Mouse (Mus musculus): ENCODE measurements at regions not wholly inside any gene's neighbourhood (a gene's known extent, or its start where the extent isn't known, plus 50 kb on each side); places are given as distances from the start of the nearest gene placed in this dataset.
A peak's percentile ranks its signal among the peaks of the same experiment; 100 is the strongest.

DNA sequence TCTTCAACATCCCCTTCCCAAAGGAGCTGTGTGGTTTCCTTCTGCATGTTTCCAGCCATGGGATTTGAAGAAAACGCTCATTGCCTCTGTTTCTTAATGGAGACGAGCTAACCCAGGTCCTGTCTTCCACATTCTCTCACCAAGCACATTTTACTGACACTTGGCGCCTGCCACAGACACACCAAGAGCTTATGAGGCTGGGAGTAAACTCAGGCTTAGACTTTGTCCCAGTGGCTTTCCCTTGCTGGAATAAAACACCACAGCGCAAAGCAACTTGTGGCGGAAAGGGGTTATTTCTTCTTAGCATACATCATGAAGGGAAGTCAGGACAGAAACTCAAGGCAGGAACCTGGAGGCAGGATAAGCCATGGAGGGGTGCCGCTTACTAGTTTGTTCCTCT lies 184.5 kb upstream of the Hes1 start:
- peak; percentile 22 for DNase-seq

- no peak for DNase-seq
These were observed 182.7 kb upstream of the Hes1 start for GRCm38 (mm10) chr16:29881497-29881896.

GRCm38 (mm10) chr16:29882226-29882972 lies 181.8 kb upstream of the Hes1 start:
- DNase-seq, result no peak

GRCm38 (mm10) chr16:29883252-29883992 lies 180.8 kb upstream of the Hes1 start:
- no peak for DNase-seq

- no peak for DNase-seq
These were observed 179.3 kb upstream of the Hes1 start for GRCm38 (mm10) chr16:29884899-29885298.

GRCm38 (mm10) chr16:29886755-29887154 lies 177.4 kb upstream of the Hes1 start:
- DNase-seq, result no peak

GRCm38 (mm10) chr16:29889346-29889745 lies 174.8 kb upstream of the Hes1 start:
- no peak for DNase-seq

DNA sequence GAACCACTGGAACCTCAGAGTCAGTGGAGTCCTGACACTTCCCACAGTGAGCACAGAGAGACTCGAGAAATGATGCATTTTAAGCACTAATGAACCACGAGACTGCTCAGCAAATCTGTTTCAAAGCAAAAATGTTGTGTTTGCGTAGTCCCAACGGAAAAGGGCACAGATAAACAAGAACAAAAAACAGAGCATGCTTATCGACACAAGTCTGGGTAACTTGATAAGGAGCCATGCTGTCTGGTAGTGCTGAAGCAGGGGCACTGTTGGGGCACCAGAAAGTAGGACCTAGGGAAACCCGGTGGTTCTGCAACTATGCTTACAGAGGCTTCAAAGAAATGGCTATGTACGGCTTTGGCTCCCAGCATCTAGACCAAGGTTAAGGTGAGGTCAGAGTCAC lies 172.7 kb upstream of the Hes1 start:
- DNase-seq, result no peak

DNA sequence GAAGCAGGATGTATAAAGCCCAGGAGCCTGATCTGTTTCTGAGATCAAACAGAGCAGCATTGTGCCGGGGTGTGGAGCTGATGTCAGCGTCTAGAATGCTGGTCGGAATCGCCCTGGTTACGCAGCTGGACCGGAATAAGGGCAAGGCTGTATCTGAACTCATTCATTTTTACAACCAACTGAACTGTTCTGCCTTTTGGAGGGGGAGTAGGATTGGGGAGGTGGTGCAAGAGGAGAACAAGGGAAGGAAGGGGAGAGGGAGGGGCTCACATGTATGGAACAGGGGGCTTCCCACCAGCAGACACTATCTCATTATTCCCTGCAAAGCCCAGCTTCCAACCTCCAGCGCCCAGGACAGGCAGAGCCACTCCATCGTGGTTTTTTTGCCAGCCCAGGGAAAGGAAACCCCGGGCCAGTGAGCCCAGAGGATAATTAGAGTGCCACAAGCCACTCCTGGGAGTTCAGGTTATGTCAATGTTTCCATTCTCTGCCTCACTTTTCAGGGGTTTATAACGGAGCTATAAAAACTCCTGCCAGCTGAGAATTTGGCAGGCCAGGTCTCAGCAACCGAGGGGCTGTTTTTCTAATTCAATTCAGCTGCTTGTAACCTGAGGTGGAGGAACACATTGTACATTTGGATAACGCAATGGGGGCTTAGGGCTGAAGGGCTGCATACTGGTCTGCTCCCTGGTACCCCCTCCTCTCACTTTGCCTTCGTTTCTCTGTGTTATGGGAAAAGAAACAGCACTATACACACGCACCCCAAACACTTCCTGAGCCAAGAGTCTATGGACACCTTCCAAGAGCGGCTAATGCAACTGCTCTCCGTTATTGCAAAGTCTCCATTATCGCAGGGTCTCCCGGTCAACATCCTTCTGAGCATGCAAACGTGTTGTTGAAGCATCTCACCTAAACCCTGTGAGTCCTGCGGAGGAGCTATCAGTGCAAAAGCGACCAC lies 170.0 kb upstream of the Hes1 start:
- DNase-seq, result no peak

GRCm38 (mm10) chr16:29896393-29896792 lies 167.8 kb upstream of the Hes1 start:
- DNase-seq, result no peak

DNA sequence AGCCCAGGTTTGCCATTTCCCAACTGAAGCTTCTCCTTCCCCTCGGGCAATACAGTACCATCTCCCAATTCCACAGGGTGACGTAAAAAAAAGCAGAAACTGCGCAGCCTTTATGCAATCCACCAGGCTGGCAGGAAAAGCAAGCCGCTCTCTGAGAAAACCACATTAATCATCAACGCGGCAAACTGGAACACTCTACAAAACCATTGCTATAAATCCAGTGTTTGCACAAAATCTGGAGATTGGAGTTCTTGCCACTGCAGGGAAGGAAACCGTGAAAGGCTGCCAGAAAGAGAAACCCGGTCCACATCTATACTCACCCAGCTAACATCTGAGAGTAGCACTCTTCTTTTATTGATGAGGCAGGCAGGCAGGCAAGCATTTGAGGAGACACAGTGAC lies 160.7 kb upstream of the Hes1 start:
- DNase-seq, result no peak

GRCm38 (mm10) chr16:29904183-29904775 lies 159.9 kb upstream of the Hes1 start:
- DNase-seq, result no peak

DNA sequence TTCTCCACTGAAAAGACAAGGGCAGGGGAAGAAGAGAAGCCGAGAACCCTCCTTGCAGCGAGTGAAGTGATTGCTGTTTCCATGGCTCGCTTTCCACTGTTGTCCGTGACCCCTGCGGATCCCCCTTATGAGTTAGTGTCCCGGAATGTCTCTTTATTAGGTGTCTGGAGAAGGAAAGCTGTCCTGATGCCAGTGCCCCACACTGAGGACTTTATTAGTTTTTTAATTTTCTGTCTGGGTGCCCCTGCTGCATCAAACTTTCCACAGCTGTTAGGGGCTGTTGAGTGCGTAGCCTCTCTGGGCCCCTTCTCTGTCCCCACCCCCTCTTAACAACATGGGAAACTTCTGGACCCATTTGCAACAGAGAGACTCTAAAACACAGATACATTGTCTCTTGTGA lies 156.9 kb upstream of the Hes1 start:
- no peak for DNase-seq

- no peak for DNase-seq
These were observed 156.2 kb upstream of the Hes1 start for GRCm38 (mm10) chr16:29908031-29908430.

DNA sequence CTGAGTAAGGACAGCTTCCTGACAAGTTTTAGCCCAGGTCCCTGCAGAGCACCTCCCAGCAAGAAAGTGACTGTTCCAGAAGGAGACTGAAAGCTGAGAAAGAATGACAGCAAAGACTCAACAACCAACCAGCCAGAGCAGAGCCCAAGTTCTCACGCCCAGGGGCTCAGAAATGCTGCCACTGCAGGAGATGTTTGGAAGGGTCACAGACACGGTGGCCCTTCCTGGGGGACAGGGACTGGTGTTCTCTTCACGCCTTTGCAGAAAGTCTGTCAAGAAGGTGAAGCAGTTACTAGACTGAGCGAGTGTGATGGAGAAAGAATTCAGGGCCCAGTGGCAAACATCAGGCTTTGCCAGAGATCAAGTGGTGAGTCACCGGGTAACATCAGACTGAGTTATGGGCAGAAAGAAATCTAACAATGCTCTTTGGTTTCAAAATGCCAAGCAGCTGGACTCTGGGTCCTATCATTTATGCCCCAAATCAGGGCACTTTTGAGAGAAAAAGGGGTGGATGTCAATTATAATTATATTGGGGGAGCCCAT lies 154.2 kb upstream of the Hes1 start:
- DNase-seq, result no peak

DNA sequence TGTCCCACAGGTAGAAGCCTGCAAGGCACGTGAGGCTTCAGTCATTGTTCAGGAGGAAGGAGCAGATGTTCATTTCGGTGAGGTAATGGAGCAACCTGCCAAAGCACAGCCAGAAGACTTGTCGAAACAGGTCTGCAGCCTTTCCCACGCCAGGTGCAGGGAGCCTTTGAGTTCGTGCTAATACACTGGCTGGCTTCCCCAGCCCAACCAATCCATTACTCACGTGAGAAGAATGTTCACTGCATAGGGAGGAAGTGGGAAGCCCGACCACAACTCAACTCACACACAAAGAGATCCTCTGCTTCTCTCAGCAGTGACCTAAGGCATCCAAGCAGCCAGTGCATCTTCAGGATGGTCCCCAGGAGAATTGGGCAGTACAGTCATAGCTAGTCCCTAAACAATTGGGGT lies 153.0 kb upstream of the Hes1 start:
- DNase-seq, result no peak

DNA sequence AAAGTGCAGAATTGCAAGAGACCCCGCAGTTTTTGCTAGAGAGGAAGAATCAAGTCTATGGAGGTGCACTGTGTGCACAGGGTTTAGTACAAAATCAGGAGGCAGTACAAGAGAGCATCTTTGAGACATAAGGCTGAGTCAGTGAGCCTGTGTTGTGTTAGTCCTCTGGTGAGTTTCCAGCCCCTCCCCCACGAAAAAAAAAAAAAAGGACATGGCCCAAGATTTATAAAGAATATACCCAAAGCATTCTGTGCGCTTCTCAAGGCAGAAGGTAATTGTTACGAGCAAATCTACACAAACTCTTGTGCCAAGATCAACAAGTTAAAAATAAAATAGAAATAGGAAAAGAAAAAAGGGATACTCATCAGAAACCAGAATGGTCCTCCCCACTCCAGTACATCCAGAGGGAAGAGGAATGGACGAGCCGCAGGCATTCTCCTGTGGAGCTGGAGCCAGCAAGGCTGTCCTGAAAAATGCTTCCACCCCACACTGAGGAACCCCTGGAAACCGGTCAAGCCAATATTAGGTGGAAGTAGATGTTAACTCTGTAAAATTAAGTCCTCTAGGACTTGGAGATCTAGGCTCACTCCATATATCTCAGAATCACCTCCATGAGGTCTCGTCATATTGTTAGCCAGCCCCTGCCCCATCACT lies 150.7 kb upstream of the Hes1 start:
- no peak for DNase-seq

DNA sequence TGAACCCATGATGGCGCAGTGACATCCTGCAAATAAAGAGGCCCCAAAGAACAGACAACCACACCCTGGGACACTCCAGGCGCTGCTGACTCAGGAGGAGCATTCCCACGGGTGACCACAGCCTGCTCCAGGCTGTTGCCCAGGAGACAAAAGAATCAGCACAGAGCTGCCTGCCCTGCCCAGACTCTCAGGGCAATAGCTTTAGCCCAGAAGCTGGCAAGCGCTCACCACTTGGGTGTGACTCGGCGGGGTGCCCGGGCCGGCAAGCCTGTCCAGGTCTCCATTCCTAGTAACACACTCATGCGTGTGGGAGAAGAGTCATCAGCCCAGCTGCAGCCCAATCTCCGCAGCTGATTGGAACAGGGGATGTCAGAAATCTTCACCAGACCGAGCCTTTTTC lies 148.8 kb upstream of the Hes1 start:
- peak; percentile 37 for DNase-seq

DNA sequence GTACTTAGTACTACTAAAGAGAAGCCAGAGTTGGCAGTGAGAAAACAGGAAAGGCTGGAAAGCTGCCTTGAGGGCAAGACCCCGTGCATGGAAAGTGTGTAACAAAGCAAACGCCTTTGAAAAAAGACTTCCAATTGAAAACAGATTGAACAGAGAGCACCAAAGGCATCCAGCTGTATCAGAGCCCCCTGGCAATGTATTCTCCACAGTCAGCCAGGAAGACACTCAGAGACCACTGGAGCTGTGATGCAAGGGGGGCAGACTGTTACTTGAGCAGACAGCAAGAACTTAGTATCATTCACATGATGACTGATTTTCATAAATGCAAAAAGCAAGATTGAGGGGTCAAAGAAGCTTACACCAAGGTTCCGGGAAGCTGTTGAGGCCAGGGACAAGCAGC lies 146.2 kb upstream of the Hes1 start:
- DNase-seq, result no peak

DNA sequence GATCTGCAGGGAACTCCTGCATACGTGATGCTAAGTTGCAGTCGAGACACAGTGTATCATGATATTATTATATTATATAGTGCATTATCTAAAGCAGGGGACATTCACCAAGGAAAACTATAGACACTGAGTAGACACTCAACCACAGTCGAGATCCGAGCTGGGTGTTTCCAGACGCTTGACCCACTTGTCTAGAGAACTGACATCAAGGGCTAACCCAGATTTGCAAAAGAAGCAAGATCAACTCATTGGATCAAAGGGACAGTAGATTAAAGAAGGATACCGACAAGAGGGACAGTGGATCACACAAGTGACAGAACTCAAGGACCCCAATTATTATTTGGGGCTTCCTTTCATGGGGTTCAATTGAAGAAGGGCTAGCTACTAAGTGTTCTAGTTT lies 145.8 kb upstream of the Hes1 start:
- no peak for DNase-seq

GRCm38 (mm10) chr16:29920940-29921339 lies 143.2 kb upstream of the Hes1 start:
- DNase-seq, result no peak

GRCm38 (mm10) chr16:29921385-29921784 lies 142.8 kb upstream of the Hes1 start:
- DNase-seq, result no peak

Data from kidney, adult 18-20 months (tissue).